Mouse (Mus musculus) splenic B cell, adult 2 months (primary cell): ENCODE results near the gene Lrrc36.

ENCODE experiments used
- DNase-seq: peaks from one replicate; pipeline ENCODE4 v3.0.0-alpha.2; 2011; ENCODE audit warnings: low read depth, low spot score
- H3K27me3 ChIP-seq: 2 replicates; pipeline ENCODE4 v1.6.1; 2012; ENCODE audit warnings: mild to moderate bottlenecking, low read length, moderate library complexity, mixed read lengths; ENCODE audit not compliant: control insufficient read depth, poor library complexity, insufficient read depth, severe bottlenecking
- H3K36me3 ChIP-seq: 2 replicates; pipeline ENCODE4 v1.6.1; 2012; ENCODE audit warnings: mild to moderate bottlenecking, low read length, moderate library complexity, mixed read lengths; ENCODE audit not compliant: control insufficient read depth, poor library complexity, insufficient read depth, severe bottlenecking

Gene Lrrc36

GRCm38 (mm10) chr8:105413391-105413790 is at the start of gene Lrrc36, which contains the start of gene Kctd19:
TSS of gene Lrrc36 (plus strand) at chr8:105413571.
TSS of gene Kctd19 (minus strand) at chr8:105413502.
- Histone ChIP-seq H3K36me3 (no peaks in the 10 kb centered on the region), H3K27me3 (no peaks in the 10 kb centered on the region; the same call in 1 of the 2 replicates)
- DNase-seq, result peak; percentile 27

DNA sequence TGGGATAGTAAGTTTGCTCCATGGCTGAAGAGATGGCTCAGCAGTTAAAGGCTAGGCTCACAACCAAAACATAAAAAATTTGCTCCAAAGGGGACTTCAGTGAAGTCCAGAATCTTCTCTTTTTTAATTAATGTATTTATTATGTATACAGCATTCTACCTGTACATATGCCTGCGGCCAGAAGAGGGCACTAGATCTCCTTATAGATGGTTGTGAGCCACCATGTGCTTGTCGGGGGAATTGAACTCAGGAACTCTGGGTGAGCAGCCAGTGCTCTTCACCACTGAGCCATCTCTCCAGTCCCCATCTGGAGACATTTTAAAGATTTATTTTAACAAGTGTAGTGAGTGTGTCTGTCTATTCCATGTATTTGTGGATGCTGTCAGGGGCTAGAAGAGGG is 46.3 kb upstream of the Lrrc36 start:
- no peaks in the 10 kb centered on the region for H3K36me3 ChIP-seq
- DNase-seq, result peak; percentile 40
- H3K27me3 ChIP-seq, result no peaks in the 10 kb centered on the region

DNA sequence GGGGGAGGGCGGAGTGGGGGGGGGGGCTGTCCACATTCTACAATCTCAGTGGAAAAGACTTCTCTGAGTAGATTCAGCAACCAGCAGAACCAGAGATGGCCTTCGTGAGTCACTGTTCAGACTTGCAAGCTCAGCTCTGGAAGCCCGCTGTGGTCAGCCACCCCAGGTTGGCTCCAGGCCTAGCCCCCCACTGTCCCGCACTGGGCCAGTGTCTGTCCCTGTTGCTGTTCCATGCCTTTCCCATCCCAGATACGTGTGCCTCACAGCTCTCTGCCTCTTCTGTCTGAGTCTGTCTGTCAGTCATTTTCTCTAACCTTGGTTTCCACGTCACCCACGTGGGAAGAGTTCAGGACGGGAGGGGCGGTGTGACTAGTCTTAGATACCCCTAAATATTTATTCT is 40.9 kb upstream of the Lrrc36 start:
- Histone ChIP-seq H3K36me3 (no peaks in the 10 kb centered on the region), H3K27me3 (no peaks in the 10 kb centered on the region)
- DNase-seq, result no peak

- H3K27me3 ChIP-seq, result no peaks in the 10 kb centered on the region
- DNase-seq, result no peak
- H3K36me3 ChIP-seq, result no peaks in the 10 kb centered on the region
These were observed 40.3 kb upstream of the Lrrc36 start, which contains the start of gene Plekhg4 for GRCm38 (mm10) chr8:105373032-105373431. TSS of gene Plekhg4 (plus strand) at chr8:105373274.

DNA sequence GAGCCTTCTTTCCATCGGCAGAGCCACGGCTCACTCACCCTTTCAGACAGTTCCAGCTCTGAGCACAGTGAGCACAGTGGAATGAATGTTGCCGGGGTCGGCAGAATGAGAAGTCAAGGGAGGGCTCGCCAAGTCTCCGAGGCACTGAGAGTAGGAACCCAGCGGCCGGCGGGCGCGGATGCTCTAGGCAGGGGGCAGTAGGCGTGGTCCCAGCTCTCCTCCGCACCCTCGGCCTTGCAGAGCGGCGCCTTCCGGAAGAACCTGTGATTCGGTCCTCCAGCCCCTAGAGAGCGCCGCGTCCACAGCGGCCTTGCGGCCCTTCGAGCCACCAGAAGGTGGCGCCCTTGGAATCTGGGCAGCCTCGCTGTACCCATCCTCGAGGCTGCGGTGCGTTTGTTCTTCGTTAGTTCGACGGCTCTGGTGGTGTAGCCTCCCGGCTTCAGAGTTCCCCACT is 38.8 kb upstream of the Lrrc36 start:
- H3K36me3 ChIP-seq, result no peaks in the 10 kb centered on the region
- DNase-seq, result peak; percentile 38
- no peaks in the 10 kb centered on the region for H3K27me3 ChIP-seq

GRCm38 (mm10) chr8:105378673-105379072 is 34.7 kb upstream of the Lrrc36 start:
- H3K36me3 ChIP-seq, result no peaks in the 10 kb centered on the region
- no peaks in the 10 kb centered on the region for H3K27me3 ChIP-seq
- no peak for DNase-seq

GRCm38 (mm10) chr8:105380308-105380707 is 33.1 kb upstream of the Lrrc36 start:
- no peak for DNase-seq
- H3K36me3 ChIP-seq, result no peaks in the 10 kb centered on the region
- H3K27me3 ChIP-seq, result no peaks in the 10 kb centered on the region

DNA sequence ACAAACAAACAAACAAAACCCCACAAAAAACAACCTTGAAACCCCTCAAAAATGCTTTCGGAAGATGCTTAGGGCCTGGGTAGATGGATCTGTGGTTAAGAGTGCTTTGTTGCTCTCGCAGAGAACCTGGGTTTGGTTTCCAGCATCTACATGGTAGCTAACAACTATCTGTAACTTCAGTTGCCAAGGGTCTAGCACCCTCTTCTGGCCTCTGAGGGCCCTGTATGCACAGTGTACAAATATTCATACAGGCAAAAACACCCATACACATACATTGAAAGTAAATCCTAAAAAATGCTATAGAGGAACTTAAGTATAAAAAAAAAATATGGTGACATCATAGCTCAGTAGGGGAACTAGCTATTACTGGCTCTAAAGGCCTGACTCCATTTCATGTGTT is 29.3 kb upstream of the Lrrc36 start:
- no peaks in the 10 kb centered on the region for H3K36me3 ChIP-seq
- peak; percentile 13 for DNase-seq
- no peaks in the 10 kb centered on the region for H3K27me3 ChIP-seq

- H3K27me3 ChIP-seq, result no peaks in the 10 kb centered on the region
- DNase-seq, result no peak
- H3K36me3 ChIP-seq, result no peaks in the 10 kb centered on the region
These were observed 26.2 kb upstream of the Lrrc36 start for GRCm38 (mm10) chr8:105387151-105387550.

DNA sequence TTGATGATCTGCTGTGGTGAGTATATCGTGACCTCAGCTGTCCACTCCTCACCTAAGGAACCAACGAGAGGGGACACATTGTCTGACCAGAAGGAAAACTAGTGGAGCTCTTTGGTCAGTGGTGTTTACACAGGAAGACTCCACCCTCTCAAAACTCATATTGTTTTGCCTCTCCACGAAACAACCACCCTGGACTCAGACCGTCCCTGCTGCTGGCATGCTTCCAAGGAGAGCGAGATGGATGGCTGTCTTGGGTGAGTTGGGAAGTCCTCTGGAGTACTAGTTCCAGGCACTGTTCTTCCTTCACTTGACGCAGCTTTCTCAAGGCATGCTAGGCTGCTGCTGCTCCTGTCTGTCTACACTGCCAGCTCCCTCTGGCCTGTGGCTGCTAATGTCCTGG is 24.3 kb upstream of the Lrrc36 start:
- H3K36me3 ChIP-seq, result no peaks in the 10 kb centered on the region
- H3K27me3 ChIP-seq, result no peaks in the 10 kb centered on the region
- no peak for DNase-seq

DNA sequence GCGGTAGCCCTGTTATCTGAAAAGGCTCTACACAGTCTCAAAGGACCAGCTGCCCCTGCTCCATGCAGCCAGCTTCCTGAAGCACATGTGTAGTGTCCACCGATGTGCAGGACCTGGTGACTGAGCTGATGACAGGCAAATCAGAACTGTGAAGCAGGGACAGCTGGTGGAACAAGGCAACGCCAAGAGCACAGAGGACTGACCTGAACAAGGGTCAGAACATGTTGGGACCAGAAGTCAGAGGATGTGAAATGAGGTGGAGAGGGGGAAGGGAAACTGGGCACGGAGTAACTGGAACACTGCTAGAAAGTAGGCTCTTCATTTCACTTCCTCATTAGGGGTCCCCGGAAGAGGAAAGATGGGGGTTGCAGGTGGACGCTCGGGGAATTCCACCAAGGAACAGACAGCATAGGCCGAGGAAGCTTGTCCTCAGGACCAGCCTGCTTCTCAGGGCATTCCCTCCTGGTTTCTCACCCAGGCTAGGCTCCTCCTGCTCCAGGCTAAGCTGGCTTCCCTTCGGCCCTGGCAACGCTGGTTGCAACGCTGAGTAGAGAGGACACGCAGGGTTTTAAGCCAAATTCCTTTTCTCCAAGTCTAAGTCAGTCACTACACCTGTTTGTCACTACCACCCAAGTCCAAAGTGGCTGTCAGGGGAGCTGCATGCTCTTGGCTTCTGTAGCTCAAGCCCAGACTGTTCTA is 20.1 kb upstream of the Lrrc36 start:
- no peaks in the 10 kb centered on the region for H3K36me3 ChIP-seq
- DNase-seq, result peak; percentile 5
- no peaks in the 10 kb centered on the region for H3K27me3 ChIP-seq

- no peak for DNase-seq
- no peaks in the 10 kb centered on the region for H3K36me3 ChIP-seq
- H3K27me3 ChIP-seq, result no peaks in the 10 kb centered on the region; the same call in 1 of the 2 replicates
These were observed 19.5 kb upstream of the Lrrc36 start for GRCm38 (mm10) chr8:105393915-105394314.

- DNase-seq, result peak; percentile 49
- no peaks in the 10 kb centered on the region; the same call in 1 of the 2 replicates for H3K27me3 ChIP-seq
- no peaks in the 10 kb centered on the region for H3K36me3 ChIP-seq
These were observed 15.6 kb upstream of the Lrrc36 start for GRCm38 (mm10) chr8:105397747-105398146.

GRCm38 (mm10) chr8:105400016-105400415 is 13.4 kb upstream of the Lrrc36 start:
- no peaks in the 10 kb centered on the region; the same call in 1 of the 2 replicates for H3K27me3 ChIP-seq
- no peaks in the 10 kb centered on the region for H3K36me3 ChIP-seq
- DNase-seq, result no peak

- DNase-seq, result no peak
- Histone ChIP-seq H3K27me3 (no peaks in the 10 kb centered on the region; the same call in 1 of the 2 replicates), H3K36me3 (no peaks in the 10 kb centered on the region)
These were observed 9.9 kb upstream of the Lrrc36 start for GRCm38 (mm10) chr8:105403467-105403866.

- no peaks in the 10 kb centered on the region for H3K36me3 ChIP-seq
- no peak for DNase-seq
- no peaks in the 10 kb centered on the region for H3K27me3 ChIP-seq
These were observed 8.9 kb upstream of the Lrrc36 start for GRCm38 (mm10) chr8:105404496-105404895.
